Mouse (Mus musculus) heart, postnatal 4 days (tissue): ENCODE measurements around the gene Pik3c2g. TPM values are rescaled to one million over a fixed set of nuclear protein-coding genes. Genes with fewer than 3 reads are reported as not detected.

Experiments
- DNase-seq: peaks from one replicate; pipeline ENCODE4 v3.0.0; 2021
- total RNA-seq, 2 experiments: library from RNA; stranded (reverse); gene quantifications; 2 replicates each; pipeline ENCODE4 v1.2.3; 2021

Pik3c2g gene
- total RNA-seq, 2 experiments from 2014 or later, result not detected

DNA sequence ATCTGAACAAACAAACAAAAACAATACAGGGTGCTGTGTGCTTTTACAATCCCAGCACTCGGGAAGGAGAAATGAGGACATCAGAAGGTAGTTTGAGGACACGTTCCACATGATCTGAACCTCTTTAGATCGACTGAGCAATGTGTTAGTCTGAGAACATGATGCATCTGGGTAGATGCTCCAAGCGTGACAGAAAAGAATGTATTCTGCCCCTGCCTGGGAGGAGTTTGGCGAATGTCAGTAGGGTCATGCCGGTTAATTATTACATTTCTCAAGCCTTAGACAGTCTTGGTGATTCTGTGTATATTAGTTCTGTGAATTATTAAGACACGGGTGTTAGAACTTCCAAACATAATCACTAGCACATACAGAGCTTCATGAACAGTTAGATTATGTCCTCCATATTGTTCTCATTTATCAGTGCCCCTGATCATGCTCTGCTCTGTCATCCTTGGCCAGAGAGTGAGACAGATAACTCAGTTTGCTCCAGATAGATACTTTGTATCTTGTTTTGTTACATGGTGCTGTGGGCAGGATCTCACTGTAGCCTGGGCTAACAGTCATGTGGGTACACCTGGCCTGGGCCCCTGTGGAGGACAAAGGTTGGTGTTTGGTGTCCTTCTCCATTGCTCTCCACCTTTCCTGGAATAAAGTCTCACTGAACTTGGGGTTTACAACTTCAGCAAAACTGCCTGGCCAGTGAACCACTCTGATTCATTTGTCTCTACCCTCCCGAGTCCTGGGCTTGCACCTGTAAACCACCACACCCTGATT is 360.3 kb downstream of the Pik3c2g start:
- DNase-seq, result no peak

DNA sequence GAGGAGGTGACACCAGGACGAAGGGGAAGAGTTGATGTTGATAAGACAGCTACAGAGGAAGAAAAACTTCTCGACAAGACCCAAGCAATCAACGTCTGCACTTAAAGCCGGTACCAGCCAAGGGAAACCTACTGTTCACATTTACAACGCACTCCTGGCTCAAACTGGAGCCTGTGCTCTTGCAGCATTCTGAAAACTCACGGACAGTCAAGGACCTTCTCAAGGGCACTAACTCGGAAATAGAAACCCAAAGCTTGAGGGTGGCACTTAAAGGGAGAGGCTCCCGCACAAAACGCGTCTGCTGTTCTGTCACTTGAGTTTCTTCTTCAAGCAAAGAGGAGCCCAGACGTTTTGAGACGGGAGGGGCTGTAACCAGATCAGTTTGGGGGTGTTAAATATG is 366.6 kb downstream of the Pik3c2g start:
- DNase-seq, result peak; percentile 15

DNA sequence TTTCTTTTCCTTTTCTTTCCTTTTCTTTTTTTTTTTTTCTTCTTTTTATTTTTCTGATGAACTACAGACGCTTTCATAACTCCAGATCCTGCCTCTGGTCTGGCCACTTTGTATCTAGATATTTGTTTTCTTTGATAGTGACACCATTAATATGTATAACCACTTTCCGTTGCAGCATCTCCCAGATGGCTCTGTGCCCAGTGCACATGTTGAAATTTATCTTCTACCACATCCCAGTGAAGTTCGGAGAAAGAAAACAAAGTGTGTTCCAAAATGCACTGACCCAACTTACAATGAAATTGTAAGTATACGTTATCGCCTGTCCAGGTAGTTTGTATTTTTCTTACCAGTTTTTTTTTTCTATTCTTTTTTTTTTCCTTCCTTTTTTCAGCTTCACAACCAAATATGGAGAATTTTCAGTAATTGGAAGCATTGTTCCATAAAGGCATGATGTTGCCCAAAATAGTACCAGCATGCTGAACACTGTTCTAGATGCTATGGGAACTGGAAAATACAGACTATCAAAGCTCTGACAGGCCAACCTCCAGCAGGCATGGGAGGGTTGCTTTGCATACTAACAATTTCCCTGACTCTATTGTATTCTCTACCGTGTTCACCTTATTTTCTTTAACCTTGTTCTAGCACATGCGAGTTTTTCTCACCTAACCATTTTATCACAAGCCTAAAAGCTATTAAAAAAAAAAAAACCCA is 370.7 kb downstream of the Pik3c2g start:
- no peak for DNase-seq

DNA sequence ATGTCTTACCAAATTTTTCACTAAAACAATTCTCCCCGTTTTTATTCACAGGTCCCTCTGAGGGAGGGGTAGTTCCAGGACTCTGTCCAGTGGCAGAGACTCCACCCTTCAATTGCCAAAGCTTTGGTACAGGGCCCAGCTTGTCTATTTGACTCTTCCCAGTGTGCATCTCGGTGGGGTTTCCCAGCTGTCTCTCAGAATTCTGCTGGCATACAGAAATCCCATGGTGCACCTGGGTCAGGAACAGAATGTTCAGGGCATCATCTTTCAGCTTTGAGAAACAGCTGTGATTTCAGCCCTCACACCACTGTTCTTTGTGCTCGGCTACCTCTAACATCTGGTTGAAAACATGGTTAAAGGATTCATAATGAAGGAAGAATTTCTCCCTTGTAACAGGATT is 376.8 kb downstream of the Pik3c2g start:
- DNase-seq, result no peak

DNA sequence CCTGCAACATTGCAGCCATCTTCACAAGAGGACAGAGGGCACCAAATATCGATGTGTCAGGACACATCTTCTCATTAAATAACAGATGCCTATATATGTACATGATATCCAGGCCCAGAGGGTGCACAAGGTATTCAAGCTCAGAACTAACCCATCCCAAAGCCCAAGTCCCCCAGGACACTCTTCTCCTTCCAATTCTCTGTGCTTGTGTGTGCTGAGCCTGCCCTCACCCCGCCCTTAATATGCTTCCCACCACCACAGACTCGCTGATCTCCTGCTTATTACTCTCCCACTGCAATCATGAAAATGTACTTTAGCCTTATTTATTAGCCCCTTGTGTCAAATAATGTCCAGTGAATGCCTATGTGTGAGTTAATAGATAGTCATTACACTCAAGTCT is 377.9 kb downstream of the Pik3c2g start:
- no peak for DNase-seq

DNA sequence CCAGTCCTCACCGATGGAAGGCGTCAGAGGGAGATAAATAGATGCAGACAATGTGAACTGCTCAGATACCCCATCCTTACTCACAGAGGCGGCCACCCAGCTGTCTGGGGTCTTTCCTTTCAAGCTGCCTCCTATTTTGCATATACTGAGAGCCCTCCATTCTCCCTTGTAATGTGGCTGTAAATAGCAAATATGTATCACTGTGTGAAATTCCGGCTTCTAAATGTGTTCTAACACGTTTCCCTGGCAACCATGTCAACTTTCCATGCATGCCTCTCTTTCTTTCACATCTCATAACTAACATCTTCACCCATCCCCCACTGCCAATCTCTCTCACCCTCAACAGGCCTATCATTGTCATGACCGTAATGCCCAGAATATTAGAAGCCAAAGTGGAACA is 379.7 kb downstream of the Pik3c2g start:
- DNase-seq, result no peak

DNA sequence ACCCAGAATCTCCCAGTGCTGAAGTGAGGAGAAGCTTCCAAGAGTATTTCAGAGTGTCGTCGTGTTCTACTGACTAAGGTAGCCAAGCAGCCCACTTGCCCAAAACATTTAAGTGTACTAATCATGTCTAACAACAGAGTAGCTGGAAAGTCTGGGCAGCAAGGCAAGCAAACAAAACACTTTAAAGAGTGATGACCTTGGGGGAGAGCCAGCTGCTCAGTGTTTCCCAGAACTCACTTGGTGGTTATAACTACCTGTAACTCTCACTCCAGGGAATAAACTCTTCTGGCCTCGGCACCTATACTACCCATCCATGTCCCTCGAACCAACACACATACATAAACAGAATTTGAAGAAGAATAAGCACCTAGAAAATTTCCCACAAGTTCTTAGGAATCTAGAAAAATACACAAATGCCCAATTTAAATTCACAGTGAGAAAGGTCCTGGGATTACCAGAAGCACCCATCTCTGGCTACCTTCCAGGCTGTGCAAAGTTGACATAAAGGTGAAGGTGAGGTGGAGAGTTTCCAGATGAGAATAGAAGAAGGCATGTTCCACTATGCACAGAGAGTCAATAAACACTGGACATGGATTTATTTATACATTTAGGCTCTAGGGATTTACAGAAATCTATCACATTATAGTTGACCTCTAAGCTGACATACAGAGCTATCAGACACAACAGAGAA is 384.7 kb downstream of the Pik3c2g start:
- DNase-seq, result no peak

DNA sequence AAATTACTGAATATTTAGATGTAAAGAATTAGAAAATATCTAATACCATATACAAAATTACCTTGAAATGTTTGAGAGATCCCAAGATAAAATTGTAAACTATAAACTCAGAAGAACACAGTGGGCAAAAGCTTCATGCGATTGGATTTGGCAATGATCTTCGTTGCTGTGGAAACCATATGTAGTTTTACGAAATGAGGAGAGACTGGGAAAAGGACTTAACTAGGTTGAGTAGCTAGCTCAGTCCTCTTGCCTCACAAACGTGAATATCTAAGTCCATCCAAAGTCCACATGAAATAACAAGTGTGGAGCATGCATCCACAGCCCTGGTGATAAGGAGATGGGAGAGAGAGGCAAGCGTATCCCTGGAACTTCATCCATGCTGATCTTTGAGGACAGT is 387.6 kb downstream of the Pik3c2g start:
- no peak for DNase-seq

DNA sequence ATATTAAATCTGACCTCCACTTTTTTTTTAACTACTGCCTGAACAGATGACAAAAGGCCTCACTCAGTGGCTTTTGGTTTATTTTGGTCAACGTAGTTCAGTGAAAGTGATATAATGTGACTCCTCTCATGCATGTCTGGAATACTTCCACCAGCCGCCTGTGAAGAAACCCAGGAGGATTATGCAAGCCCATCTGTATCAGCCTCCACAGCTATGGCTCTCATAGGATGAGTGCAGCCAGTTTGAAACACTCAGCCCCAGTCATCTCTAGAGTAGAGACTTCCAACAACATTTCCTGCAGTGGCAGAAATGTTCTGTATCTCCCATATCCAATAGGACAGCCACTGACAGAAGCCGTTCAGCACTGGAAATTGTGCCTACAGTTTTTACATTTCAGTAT is 391.1 kb downstream of the Pik3c2g start:
- DNase-seq, result no peak

DNA sequence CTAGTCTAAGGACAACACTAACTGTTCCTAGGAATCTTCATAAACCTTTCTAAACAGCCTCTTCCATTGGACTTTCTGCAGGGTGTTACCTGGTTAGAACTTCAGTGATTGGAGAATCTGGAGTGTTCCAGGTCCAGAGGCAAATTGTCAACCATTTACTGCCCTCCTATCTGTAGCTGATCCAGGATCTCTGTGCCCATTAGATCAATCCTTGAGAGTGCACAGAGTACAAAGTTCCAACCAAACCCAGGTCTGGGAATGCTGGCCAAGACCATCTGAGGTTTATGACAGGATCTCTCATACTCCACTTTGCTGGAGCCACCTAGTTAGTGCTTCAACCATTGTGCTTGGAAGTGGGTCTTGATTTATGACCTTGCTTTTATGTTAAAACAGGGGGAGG is 394.0 kb downstream of the Pik3c2g start:
- no peak for DNase-seq

DNA sequence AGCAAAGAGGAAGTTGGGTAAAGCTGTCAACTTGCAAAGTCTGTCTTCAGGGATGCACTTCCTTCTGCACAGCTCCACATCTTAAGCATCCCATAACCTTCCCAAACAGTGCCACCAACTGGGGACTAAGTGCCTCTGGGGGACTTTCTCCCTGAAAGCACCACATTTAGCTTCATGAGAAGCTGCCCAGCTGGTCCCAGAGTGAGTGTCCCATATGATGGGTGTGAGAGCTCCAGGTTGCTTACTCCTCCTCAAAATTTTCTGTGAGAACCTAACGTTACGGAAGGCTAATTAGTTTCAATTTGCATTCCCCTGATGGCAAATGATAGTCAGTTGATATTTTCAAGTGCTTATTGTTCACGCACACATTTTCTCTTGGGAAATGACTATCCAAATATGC is 397.0 kb downstream of the Pik3c2g start:
- DNase-seq, result no peak

DNA sequence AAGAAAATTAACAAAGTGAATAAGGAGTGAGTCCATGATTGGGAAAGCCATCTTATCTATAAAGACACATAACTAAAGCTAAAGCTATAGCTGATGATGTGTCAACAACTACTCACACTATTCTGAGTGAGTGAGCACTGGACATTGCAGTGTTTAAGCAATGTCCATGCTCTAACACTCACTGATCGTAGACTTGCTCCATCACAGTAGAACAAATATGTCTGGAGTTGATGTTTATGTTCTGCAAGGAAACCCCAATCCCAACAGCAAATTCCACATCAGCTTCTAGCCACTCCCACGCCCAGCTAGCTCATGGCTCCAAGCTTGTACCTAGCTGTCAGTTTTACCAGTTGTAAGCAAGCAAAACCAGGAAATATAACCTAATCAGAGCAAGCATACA is 399.5 kb downstream of the Pik3c2g start:
- no peak for DNase-seq

DNA sequence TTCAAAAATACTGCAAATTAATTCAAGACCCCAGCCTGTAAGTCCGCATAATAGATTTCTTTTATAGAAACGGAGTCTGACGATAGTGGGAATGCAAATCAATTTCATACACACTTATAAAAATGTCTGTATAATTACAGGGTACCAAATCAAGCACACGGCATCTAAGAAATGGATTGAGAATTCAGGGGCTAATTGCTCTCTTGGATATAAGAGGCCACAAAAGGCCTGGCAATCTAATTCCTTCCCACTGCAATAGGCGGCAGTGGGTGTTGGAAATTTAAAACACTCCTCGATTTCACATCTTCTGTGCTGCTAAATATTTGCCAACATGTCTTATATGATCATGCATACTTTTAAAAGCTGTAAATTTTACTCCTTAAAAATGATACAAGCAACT is 402.1 kb downstream of the Pik3c2g start:
- DNase-seq, result no peak

DNA sequence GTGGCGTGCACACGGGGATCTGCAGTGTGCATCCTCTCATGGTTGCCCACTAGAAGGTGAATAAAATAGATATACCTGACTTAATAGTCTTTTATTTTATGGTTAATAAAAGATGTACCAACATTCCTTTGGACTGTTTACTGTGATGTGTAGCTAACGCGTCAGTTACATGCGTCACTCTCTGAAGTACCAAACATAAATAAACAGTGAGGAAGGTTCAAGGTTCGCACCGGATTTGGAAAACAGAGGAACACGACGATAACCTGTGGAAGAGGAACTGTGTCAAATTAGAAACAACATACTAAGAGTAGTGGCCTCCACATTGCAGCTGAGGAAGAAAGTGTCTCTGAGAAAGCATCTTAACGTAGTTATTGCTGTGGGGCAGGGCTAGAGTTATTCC is 402.6 kb downstream of the Pik3c2g start:
- no peak for DNase-seq

DNA sequence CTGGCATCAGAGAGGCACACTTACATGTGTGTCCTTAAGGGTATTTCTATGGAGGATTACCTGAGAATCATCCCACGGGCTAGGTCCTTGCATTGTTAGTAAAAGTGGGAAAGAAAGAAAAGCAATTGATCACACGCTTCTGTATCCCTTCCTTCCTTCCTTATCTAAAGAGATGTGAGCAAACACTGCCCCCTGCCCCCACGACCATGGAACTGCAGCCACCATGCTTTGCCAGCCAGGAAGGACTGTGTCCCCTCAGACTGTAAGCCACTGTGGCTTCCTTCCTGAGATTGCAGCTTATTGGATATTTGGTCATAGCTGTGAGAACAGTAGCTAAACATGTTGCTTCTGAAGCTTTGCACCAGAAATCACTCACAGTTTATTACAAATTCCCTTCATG is 418.2 kb downstream of the Pik3c2g start:
- DNase-seq, result no peak

Other genes starting within 250 kb of the Pik3c2g start
- gene Rergl, start 85.2 kb upstream of the Pik3c2g start, total RNA-seq, result not detected